Mouse (Mus musculus): ENCODE data around the gene Cntn3.
"Not testable (repeated sequence)": the region's sequence is repeated elsewhere in the genome, so short reads cannot be mapped to it uniquely, and the experiment has no call there.

DNA sequence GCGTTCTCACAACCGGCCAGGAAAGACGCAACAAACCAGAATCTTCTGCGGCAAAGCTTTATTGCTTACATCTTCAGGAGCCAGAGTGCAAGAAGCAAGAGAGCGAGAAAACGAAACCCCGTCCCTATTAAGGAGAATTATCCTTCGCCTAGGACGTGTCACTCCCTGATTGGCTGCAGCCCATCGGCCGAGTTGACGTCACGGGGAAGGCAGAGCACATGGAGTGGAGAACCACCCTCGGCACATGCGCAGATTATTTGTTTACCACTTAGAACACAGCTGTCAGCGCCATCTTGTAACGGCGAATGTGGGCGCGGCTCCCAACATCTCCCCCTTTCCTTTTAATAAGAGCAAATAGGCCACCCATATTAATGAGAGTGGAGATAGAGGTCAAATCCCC lies at the start of gene Cntn3:
- TF ChIP-seq CTCF (IDR thresholded peaks at IDR 0.05; ENCODE audit: low read depth, low read length); POLR2A (IDR thresholded peaks at IDR 0.05; ENCODE audit: borderline replicate concordance, low read depth, low read length): not testable (repeated sequence)
